Mouse (Mus musculus): ENCODE results near the gene Gtf3c1. TPM values are rescaled to one million over a fixed set of nuclear protein-coding genes. Genes with fewer than 3 reads are reported as not detected.
"Not testable (repeated sequence)": the region's sequence is repeated elsewhere in the genome, so short reads cannot be mapped to it uniquely, and the experiment has no call there.

Gene Gtf3c1
- polyA plus RNA-seq, 1 experiment from 2014 or later, result 47.6 TPM

DNA sequence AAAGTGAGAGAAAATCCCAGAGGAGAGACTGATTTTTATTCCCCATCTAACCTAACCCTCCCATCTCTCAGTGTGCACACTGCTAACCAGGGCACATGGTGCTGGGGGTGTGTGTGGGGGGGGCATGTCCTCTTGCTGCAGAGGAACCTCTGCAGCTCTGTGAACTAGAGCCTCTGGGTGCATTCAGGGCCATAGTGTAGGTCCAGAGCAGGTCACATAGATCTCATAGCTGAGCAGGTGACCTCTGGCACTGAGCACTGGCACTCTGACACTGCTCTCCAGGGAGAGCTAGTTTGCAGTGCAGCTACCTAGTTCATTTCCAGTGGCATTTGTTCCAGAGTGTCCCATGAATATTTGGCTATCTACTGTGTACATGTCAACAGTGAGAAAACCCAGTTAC is 24.1 kb upstream of the Gtf3c1 start:
- no peak for ATAC-seq (ENCODE audit: insufficient number of reproducible peaks, insufficient read depth, low FRiP score, low TSS enrichment)
- H3K4me3 ChIP-seq, result no peak overlapping the region
- no peaks in the 10 kb centered on the region for H3K9me3 ChIP-seq
- H3K36me3 ChIP-seq, result no peaks in the 10 kb centered on the region
- H3K27me3 ChIP-seq, result no peaks in the 10 kb centered on the region
- no peak overlapping the region for H3K27ac ChIP-seq
- no peaks in the 10 kb centered on the region for H3K4me1 ChIP-seq
- H3K4me2 ChIP-seq (replicated peaks), result no peak overlapping the region
- no peak overlapping the region for H3K9ac ChIP-seq

DNA sequence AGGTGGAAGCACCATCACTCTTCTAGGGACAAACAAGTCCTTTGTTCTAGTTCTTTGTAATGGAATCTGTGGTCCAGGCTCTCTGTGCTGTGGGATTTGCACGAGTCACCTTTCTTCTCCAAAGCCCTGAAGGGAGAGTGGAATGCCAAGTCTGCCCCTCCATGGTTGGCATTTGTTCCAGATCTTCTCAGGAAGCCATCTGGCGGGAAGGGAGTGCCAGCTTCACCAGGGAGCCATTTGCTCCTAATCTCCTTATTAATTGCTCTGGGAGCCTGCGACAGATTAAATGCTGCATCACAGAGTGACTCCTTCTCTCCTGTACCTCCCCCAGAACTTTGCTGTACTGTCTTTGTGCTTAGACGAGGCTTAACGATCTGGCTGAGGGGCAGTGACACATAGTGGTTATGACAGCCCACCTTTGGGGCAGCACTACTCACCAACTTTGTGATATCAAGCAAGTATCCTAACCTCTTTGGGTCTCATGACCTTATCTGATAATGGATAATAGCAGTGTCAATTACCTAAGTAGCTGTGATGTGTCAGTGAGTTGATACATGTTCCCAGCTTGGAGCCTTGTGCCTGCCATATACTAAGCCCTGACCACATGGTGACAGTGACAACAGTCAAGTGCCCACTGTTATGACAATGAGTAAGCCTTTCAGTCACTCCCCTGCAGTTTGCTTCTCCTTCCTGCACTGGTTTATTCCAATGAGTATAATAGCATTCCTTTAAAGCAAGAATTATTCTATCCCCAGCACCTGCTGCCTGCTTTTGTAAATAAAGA is 15.8 kb upstream of the Gtf3c1 start:
- Histone ChIP-seq H3K27ac (no peak overlapping the region), H3K4me1 (peaks cover 10% of the 10 kb centered on the region), H3K9me3 (no peaks in the 10 kb centered on the region), H3K36me3 (no peaks in the 10 kb centered on the region), H3K27me3 (no peaks in the 10 kb centered on the region), H3K4me3 (no peak overlapping the region), H3K9ac (no peak overlapping the region), H3K4me2 (replicated peaks) (no peak overlapping the region)
- 55% methylated on average over 5 of the region's 5 CpGs for WGBS
- no peak for ATAC-seq (ENCODE audit: insufficient number of reproducible peaks, insufficient read depth, low FRiP score, low TSS enrichment)

DNA sequence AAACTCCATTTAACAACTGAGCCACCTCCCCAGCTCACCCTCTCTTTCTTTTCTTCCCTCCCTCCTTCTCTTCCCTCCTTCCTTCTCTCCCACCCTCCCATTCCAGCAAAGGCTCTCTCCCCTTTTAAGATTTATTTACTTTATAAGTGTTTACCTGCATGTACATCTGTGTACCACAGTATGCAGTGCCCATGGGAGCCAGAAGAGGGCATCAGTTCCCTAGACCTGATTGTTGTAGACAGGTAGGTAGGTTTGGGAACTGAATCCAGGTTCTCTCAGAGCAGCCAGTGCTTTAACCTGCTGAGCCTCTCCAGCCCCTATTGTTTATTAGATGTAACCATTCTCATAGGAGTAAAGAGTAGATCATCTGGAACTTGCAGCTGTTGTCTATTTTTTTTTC is 14.5 kb upstream of the Gtf3c1 start:
- Histone ChIP-seq H3K36me3 (no peaks in the 10 kb centered on the region), H3K4me2 (replicated peaks) (no peak overlapping the region), H3K4me1 (peaks cover 10% of the 10 kb centered on the region), H3K9me3 (no peaks in the 10 kb centered on the region), H3K4me3 (no peak overlapping the region), H3K9ac (no peak overlapping the region), H3K27me3 (no peaks in the 10 kb centered on the region), H3K27ac (no peak overlapping the region)
- ATAC-seq (ENCODE audit: insufficient number of reproducible peaks, insufficient read depth, low FRiP score, low TSS enrichment), result no peak

DNA sequence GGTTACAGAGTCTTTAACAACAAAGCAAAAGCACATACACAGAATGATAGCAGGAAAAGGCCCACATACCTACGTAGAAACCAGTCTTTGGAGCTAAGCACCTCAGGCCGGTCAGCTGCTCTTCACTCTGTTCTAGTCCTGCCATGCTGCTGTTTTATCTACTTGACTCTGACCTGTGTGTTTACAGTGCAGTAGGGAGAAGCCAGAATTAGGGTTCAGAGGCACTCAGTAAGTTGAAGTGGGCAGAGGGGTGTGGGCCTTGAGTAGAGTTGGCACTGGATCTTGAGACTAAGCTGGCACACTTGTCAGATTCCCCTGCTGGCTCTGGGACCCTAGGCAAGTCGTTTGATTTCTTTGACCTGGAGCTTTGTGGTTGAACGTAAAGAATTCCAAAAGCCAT is 13.5 kb upstream of the Gtf3c1 start:
- Histone ChIP-seq H3K4me1 (peaks cover 18% of the 10 kb centered on the region), H3K36me3 (no peaks in the 10 kb centered on the region), H3K4me2 (replicated peaks) (no peak overlapping the region), H3K9me3 (no peaks in the 10 kb centered on the region), H3K27ac (no peak overlapping the region), H3K9ac (no peak overlapping the region), H3K4me3 (no peak overlapping the region), H3K27me3 (no peaks in the 10 kb centered on the region)
- ATAC-seq (ENCODE audit: insufficient number of reproducible peaks, insufficient read depth, low FRiP score, low TSS enrichment), result no peak
- WGBS, result 84% methylated on average over 4 of the region's 4 CpGs

DNA sequence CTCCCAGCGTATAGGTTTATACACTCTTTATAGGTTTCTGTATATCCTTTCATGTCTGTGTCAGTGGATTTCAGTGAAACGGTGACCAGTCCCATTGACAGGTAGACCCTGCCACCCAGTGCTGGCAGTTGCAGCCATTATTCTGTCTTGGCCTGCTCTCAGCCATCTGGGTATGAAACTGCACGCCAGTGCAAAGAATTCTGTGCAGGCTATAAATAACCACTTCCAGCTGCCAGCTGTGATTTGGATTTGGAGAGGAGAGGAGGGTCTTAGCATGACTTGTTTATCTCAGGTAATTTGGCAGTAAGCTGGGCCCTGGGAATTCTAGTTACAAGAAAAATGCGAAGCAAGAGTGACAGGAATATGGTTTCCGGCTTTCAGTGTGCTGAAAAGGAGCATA is 12.8 kb upstream of the Gtf3c1 start:
- Histone ChIP-seq H3K4me2 (replicated peaks) (no peak overlapping the region), H3K9ac (no peak overlapping the region), H3K36me3 (no peaks in the 10 kb centered on the region), H3K27me3 (no peaks in the 10 kb centered on the region), H3K4me3 (no peak overlapping the region), H3K27ac (no peak overlapping the region), H3K9me3 (no peaks in the 10 kb centered on the region), H3K4me1 (peaks cover 19% of the 10 kb centered on the region)
- no peak for ATAC-seq (ENCODE audit: insufficient number of reproducible peaks, insufficient read depth, low FRiP score, low TSS enrichment)
- 51% methylated on average over 5 of the region's 5 CpGs for WGBS

DNA sequence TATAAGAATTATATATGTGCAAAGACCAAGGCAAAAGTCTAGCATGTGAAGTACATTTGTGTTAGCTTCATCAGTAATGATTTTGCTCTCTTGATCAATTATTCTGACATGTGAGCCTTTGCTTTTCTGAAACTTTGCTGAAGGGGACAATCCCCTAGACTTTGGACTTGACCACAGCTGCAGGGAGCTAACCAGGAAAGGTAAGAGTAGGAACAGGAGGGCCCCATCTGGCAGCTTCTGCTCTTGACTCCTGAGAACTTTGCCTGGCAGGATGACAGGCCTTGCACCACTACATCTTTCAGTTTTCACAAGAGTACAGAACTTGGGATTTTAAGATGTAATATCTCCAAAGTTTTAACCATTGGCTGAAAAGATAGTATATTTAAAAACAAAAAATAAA is 10.0 kb upstream of the Gtf3c1 start:
- H3K4me1 ChIP-seq, result peaks cover 19% of the 10 kb centered on the region
- no peak overlapping the region for H3K4me2 ChIP-seq (replicated peaks)
- no peak overlapping the region for H3K9ac ChIP-seq
- H3K27ac ChIP-seq, result no peak overlapping the region
- no peak for ATAC-seq (ENCODE audit: insufficient number of reproducible peaks, insufficient read depth, low FRiP score, low TSS enrichment)
- H3K4me3 ChIP-seq, result no peak overlapping the region
- no peaks in the 10 kb centered on the region for H3K27me3 ChIP-seq
- no peaks in the 10 kb centered on the region for H3K9me3 ChIP-seq
- H3K36me3 ChIP-seq, result no peaks in the 10 kb centered on the region

DNA sequence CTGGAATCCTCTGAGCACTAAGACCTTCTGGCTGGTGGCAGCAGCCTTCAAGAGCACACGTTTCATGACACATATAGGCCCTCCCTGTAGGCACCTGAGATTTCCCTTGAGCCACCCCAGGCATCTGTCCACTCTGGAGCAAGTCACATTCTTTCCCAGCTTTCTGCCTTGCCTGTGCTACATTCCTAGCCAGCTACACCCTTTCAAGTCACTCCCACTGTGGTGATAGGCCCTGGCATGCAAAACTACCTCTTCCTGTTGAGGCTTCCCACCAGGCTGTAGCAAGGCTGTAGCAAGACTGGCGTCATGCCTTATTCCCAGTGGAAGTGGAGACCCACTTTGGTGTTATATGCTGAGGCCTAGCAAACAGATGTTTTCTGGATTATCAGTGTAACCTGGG is 9.1 kb upstream of the Gtf3c1 start:
- no peak for ATAC-seq (ENCODE audit: insufficient number of reproducible peaks, insufficient read depth, low FRiP score, low TSS enrichment)
- no peaks in the 10 kb centered on the region for H3K27me3 ChIP-seq
- H3K27ac ChIP-seq, result no peak overlapping the region

DNA sequence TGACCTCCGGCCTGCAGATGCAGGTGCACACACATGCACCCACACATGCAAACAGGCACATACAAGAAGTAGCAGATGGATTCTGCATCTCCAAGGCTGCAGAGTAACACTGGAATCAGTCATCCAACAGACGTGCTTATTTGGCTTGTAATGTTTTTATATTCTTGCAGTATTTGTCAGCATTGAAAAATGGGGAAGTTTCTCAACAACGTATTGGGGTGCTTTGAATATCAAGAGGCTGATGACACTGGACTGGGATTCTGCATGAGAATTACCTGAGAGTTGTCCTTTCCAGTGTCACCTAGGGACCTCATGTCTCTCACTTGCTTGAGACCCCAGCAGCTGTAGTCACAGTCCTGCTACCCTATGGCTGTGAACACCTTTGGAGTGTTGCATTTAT is 7.2 kb upstream of the Gtf3c1 start:
- Histone ChIP-seq H3K4me3 (no peak overlapping the region), H3K9me3 (no peaks in the 10 kb centered on the region), H3K27me3 (no peaks in the 10 kb centered on the region), H3K4me2 (replicated peaks) (no peak overlapping the region), H3K4me1 (peaks cover 9% of the 10 kb centered on the region; the same call in 1 of the 2 replicates), H3K9ac (no peak overlapping the region), H3K36me3 (0 out of 2 replicates have a peak, but pooled peaks cover 4% of the 10 kb centered on the region), H3K27ac (no peak overlapping the region)
- no peak for ATAC-seq (ENCODE audit: insufficient number of reproducible peaks, insufficient read depth, low FRiP score, low TSS enrichment)
- 93% methylated on average over 3 of the region's 3 CpGs for WGBS

More for the DNA sequence above, 9.1 kb upstream of the Gtf3c1 start:
- Histone ChIP-seq H3K4me1 (peaks cover 19% of the 10 kb centered on the region), H3K4me2 (replicated peaks) (no peak overlapping the region), H3K9me3 (no peaks in the 10 kb centered on the region), H3K9ac (no peak overlapping the region), H3K36me3 (0 out of 2 replicates have a peak, but pooled peaks cover under 1% of the 10 kb centered on the region), H3K4me3 (no peak overlapping the region)
- 62% methylated on average over 2 of the region's 2 CpGs for WGBS

DNA sequence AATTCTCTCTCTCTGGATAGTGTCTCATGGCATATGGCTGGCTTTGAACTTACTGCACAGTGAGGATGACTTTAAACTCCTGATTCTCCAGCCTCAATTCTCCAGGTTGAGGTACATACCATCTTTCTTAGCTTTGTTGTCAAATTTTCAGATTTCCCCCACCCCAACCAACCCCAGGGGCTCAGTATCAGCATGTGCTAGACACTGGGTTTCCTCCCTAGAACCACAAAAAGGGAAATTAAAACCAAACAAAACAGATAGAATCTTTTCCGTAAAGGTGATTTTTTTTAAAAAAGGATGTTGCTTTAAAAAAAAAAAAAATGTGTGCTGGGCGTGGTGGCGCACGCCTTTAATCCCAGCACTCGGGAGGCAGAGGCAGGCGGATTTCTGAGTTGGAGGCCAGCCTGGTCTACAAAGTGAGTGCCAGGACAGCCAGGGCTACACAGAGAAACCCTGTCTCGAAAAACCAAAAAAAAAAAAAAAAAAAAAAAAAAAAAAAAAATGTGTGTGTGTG is 6.0 kb upstream of the Gtf3c1 start:
- not testable (repeated sequence) for H3K4me2 ChIP-seq (replicated peaks); H3K9ac ChIP-seq; ATAC-seq (ENCODE audit: insufficient number of reproducible peaks, insufficient read depth, low FRiP score, low TSS enrichment); H3K9me3 ChIP-seq; H3K27me3 ChIP-seq; H3K36me3 ChIP-seq; H3K4me3 ChIP-seq; H3K27ac ChIP-seq
- peaks cover 14% of the 10 kb centered on the region; the same call in 1 of the 2 replicates for H3K4me1 ChIP-seq
- WGBS, result 88% methylated on average over 7 of the region's 7 CpGs

DNA sequence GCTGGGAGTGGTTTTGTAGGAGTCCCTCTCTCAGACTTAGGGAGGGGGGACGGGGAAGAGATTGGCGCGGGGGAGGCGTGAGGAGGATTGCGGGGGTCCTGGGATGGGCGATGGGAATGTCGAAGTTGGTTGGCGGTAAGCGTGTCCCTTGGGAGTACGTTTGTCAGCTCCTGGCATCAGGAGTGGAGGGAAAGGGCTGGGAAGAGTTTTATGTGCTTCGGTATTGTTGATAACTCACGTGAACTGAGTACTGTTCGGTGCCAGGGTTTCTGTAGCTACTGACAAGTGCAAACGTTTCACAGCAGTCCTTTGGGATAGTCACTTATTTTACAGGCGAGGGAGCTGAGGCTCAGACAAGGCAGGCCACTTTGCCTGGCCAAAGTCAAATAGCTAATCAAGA is 520 bp upstream of the Gtf3c1 start:
- Histone ChIP-seq H3K9ac (peak overlapping the region; percentile 94), H3K9me3 (no peaks in the 10 kb centered on the region), H3K27me3 (no peaks in the 10 kb centered on the region), H3K4me1 (peaks cover 30% of the 10 kb centered on the region), H3K36me3 (peaks cover 15% of the 10 kb centered on the region), H3K4me3 (peak overlapping the region; percentile 93), H3K27ac (no peak overlapping the region), H3K4me2 (replicated peaks) (peak overlapping the region; percentile 63)
- WGBS, result under 1% methylated on average over 15 of the region's 15 CpGs
- ATAC-seq (ENCODE audit: insufficient number of reproducible peaks, insufficient read depth, low FRiP score, low TSS enrichment), result no peak

DNA sequence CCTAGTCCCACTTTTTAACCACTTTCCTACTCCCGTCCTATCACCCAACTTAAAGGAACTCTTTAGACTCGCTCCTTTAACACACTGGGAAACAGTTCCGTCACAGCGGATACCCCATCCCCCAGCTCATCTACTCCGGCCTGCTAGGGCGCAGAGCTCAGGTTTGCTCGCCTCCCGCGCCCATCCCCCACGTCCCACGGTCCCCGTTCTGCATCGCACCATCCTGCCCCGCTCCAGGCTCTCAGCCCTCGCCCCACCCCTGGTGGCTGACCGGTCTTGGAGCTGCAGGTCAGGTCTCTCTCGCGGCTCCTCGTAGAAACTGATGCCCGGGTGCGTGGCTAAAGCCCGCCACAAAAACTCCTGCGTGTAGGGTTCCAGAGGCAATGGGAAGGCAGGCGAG is 394 bp downstream of the Gtf3c1 start:
- Histone ChIP-seq H3K27me3 (no peaks in the 10 kb centered on the region), H3K36me3 (peaks cover 24% of the 10 kb centered on the region), H3K4me2 (replicated peaks) (peak overlapping the region; percentile 68), H3K4me1 (peaks cover 30% of the 10 kb centered on the region), H3K4me3 (peak overlapping the region; percentile 93), H3K9ac (peak overlapping the region; percentile 94), H3K27ac (peak overlapping the region; percentile 93), H3K9me3 (no peaks in the 10 kb centered on the region)
- ATAC-seq (ENCODE audit: insufficient number of reproducible peaks, insufficient read depth, low FRiP score, low TSS enrichment), result peak; percentile 81
- WGBS, result 0% methylated on average over 24 of the region's 24 CpGs

DNA sequence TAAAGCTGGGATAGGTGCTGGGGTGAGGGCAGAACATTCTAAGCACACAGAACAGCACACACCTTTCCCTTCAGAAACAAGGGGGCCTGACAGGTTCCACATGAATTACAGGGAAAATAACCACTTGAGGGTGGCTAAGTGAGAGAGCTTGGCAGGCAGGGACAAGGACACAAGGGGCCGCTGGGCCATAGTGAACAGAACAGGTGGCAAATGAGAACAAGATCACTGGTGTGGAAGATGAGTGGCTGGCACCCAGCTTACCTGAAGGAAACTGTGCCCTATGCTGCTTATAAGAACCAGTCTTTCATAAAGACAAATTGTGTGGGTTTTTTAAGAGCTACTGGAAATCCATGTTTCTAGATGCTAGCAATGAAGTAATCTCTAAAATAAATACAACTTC is 4.8 kb downstream of the Gtf3c1 start:
- Histone ChIP-seq H3K4me3 (no peak overlapping the region), H3K27ac (no peak overlapping the region), H3K4me1 (peaks cover 21% of the 10 kb centered on the region), H3K4me2 (replicated peaks) (no peak overlapping the region), H3K9ac (no peak overlapping the region), H3K27me3 (no peaks in the 10 kb centered on the region), H3K9me3 (peaks cover 8% of the 10 kb centered on the region; the same call in 1 of the 2 replicates), H3K36me3 (peaks cover 62% of the 10 kb centered on the region)
- 86% methylated on average over 1 of the region's 1 CpGs for WGBS
- ATAC-seq (ENCODE audit: insufficient number of reproducible peaks, insufficient read depth, low FRiP score, low TSS enrichment), result no peak

Measured in embryonic facial prominence, embryonic 12.5 days (tissue).